Mouse (Mus musculus) left cerebral cortex, postnatal 10 days (tissue): ENCODE measurements around the gene Stard5. TPM values are rescaled to one million over a fixed set of nuclear protein-coding genes. Genes with fewer than 3 reads are reported as not detected.

Experiments
- DNase-seq, 2 experiments: peaks; one replicate each; pipeline ENCODE4 v3.0.0; 2021 to 2022; ENCODE audit warnings: low spot score in 2 of 2, mixed read lengths in 1 of 2; ENCODE audit errors: extremely low spot score in 1 of 2
- intact Hi-C: fragments of 180-260 bp; cut with DNase I; formaldehyde crosslinking; loops from one replicate; pipeline ENCODE4 v1.15.1; 2025
- total RNA-seq, 2 experiments: library from RNA; stranded (reverse); gene quantifications; 2 replicates each; pipeline ENCODE4 v1.2.3; 2021

Gene Stard5
- total RNA-seq, 2 experiments from 2014 or later, result 7.6 to 8.2 TPM

DNA sequence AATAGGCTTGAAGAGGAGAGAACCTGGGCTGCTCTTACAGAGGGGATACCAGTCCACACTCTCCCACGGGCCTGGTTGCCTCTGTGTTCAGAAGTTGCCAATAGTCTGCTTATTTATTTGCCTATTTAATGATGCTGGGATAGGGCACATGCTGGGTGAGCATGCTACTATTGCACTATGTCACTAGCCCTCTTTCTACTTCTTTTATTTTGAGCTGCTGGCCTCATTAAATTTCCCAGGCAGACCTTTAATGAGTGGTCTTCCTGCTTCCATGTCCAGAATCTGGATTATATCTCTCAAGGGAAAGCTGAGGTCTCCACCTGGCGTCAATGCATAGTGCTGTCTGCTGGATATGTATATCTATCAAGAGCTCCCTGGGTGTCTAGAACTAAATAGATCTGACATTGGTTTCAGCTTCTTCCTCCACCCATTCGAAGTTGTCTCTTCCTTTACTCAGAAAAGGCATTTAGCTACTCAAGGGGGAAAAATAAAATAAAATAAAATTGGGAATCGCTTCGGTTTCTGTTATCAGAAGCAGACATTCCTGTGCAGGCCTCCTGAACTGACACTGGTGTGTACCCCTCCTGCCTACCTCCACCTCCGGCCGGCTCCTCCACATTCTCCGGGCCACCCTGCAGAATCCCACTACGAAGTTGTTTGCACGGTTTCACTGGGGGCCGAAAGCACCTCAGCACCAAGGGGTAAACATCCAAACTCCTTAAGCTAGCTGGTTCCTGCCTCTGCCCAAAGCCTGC, 509 bp upstream of the Stard5 start:
- intact Hi-C loops, result no loop called here
- DNase-seq, result no peak

- DNase-seq, result no peak
- intact Hi-C loops, result no loop called here
Measured at GRCm38 (mm10) chr7:83632682-83633120, 942 bp downstream of the Stard5 start.

DNA sequence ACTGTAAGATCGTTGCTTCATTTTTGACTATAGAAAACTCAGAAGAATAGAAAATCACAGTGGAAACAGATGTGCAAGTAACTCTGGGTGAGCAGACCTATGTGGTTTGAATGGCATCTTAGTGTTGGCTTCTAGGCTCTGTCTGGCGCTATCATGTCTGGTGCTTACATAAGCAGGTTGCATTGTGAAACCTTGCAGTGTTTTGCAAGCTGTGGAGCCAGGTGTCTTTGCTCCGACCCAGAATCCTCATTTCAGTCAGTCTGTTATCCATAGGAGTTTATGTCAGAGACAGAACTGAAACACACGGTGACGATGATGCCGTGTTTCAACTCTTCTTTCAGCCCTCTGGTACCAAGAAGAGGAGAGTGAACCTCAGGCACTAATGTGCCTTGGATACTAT, 2.1 kb downstream of the Stard5 start:
- intact Hi-C loops, result no loop called here
- no peak for DNase-seq

- intact Hi-C loops, result no loop called here
- DNase-seq, result no peak
Measured at GRCm38 (mm10) chr7:83635726-83636125, 4.0 kb downstream of the Stard5 start.

DNA sequence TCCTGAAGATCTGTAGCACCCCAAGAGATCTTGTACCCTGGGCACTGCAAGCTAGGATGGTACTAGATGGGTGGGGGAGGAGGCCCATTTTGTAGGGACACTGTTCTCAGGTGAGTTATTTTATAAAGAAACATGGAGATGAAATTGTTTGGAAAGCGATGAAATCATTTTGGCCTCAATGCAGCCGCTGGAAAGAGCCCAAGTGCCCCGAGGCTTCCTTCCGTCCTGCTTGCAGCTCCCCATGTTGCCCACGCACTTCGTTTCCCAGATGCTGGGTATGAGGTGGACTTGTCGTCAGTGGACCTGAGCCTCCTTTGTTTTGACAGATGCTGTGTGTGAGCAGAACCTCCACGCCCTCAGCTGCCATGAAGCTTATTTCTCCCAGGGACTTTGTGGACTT, 4.7 kb downstream of the Stard5 start:
- DNase-seq, result no peak
- intact Hi-C loops, result no loop called here

- intact Hi-C loops, result no loop called here
- no peak for DNase-seq
Measured at GRCm38 (mm10) chr7:83637781-83638583, 6.2 kb downstream of the Stard5 start.

DNA sequence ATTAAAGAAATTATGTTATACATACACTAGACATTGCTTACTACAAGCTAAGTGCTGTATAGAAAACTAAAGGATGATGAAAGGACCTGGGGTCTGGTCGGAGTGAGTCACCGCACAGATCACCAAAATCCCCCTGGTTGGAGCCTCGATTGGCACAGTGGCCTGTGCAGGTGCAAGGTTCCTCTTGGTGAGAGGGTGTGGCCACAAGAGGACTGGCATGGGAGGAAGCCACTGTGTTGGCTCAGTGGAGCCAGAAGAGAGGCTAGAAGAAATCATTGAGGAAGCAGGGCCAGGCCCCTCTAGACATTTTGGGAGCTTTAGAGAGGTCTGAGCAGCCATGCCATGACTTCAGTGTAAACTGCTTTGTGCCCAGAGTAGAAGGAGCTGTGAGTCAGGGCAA, 7.3 kb downstream of the Stard5 start:
- DNase-seq, result no peak
- intact Hi-C loops, result no loop called here

DNA sequence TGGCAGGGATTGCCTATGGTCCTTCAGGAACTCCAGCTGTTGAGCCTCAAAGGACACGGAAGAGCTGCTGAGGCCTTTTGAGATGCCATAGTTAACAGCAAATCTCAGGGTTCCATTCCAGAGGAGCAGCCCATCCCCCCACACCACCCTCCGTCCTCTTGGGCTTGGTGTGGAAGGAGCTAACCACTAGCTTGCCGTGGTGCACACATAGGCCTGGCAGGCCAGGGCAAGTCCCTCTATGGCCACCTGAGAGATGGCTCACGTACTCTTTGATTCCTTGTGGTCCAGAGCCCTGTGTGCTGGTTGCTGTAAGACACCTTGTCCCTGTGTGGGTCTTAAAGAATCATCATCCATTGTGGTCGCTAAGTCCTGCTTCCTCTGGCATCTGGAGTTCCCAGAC, 8.8 kb downstream of the Stard5 start:
- intact Hi-C loops, result no loop called here
- no peak for DNase-seq

GRCm38 (mm10) chr7:83641163-83641562, 9.4 kb downstream of the Stard5 start:
- DNase-seq, result no peak

DNA sequence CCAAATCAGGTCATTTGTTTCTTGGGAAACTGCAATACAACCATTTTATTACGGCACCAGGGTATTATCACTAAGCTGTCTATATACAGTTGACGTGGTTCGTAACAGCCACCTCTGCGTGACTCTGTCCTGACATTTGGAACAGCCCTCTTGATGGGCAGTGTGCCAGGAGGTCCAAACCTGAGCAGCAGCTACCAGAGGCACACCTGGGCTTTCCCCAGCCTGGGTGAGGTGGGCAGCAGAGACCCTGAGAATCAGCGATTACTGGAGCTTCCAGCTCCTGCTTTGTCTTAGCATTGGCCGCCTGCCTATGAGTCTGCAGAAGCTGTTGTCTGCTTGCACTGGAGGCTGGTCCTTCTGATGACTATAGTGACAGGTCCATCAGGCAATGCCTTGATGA, 11.8 kb downstream of the Stard5 start:
- intact Hi-C loops, result no loop called here
- no peak for DNase-seq

More at GRCm38 (mm10) chr7:83641163-83641562, 9.4 kb downstream of the Stard5 start:
- intact Hi-C loops, result no loop called here

- no peak for DNase-seq
- intact Hi-C loops, result no loop called here
Measured at GRCm38 (mm10) chr7:83644761-83645160, 13.0 kb downstream of the Stard5 start.

- no peak for DNase-seq
- intact Hi-C loops, result no loop called here
Measured at GRCm38 (mm10) chr7:83645476-83645875, 13.7 kb downstream of the Stard5 start.

DNA sequence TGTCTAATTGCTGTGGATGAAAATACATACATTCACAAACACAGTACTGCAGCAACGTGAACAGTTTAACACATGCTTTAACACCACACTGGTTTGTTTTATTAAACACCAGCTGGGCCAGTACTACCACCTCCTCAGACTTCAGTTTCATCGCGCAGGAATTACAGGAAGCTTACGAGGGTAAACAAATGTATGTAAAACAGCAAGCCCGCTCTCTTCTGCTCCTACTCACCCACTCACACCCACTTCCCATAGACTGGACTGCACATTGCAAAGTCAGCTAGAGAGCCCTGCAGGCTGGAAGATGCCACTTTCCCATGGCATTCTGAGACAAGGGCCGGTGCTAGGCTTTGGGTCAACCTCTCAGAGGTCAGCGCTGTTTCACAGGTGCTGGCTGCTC, 17.0 kb downstream of the Stard5 start:
- peak in 1 of 2 experiments; percentile 25 for DNase-seq
- intact Hi-C loops, result no loop called here

DNA sequence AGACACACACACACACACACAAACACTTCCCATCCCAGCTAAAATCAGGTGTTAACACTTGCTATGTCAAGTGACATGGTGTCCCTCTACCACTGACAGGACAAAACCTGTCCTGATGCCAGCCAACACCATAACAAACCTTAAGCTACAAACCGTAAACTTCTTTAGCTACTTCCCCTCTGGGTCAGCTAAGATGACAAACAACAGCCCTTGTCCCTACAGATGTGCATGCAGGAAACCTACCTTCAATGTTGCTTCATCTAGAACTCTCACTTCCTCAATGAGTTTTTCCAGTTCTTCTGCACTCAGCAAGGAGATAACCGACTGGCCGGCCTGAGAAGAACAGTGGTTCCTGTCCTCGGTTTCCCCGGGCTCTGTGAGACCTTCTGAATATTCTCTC, 18.9 kb downstream of the Stard5 start:
- intact Hi-C loops, result no loop called here

DNA sequence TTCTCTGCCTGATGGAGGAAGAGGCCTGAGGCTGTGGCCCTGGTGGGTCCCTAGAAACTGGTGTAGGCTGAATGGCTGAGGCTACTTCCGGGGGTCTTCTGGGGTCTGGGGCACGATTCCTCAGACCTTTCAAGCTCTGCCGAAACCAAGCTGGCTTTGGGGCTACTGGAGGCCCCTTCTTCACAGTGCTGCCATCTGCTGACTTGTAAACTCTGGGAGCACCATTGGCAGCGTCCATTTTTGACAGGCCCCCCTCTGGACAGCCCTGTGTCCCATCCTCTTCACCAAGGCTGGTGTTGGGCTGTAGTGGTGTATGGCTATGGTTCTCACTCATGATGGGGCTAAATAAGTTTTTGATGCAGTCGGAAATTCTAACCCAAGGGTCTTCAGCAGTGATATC, 20.7 kb downstream of the Stard5 start:
- intact Hi-C loops, result no loop called here
- DNase-seq, result no peak

More for the DNA sequence above, 18.9 kb downstream of the Stard5 start:
- DNase-seq, result no peak

- intact Hi-C loops, result no loop called here
- DNase-seq, result no peak
Measured at GRCm38 (mm10) chr7:83653605-83654051, 21.9 kb downstream of the Stard5 start.

DNA sequence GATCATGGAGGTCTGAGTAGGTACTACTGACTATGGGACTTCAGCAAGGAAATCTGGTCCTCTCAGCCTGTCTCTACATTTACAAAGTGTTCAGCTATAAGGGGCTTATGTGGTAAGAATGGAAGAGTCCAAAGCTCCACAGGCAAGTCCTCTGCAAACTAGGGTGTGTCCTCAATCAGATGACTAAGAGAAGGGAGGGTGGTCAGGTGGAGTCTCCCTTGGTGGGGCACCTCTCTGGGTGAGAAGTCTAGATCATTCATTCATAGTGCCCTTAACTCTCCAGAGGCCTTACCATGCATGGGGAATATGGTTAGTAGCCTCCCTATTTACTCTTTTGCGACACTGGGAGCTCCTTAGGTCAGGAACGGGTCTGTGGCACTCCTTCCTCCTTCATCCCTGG, 22.4 kb downstream of the Stard5 start:
- DNase-seq, result no peak
- intact Hi-C loops, result no loop called here

DNA sequence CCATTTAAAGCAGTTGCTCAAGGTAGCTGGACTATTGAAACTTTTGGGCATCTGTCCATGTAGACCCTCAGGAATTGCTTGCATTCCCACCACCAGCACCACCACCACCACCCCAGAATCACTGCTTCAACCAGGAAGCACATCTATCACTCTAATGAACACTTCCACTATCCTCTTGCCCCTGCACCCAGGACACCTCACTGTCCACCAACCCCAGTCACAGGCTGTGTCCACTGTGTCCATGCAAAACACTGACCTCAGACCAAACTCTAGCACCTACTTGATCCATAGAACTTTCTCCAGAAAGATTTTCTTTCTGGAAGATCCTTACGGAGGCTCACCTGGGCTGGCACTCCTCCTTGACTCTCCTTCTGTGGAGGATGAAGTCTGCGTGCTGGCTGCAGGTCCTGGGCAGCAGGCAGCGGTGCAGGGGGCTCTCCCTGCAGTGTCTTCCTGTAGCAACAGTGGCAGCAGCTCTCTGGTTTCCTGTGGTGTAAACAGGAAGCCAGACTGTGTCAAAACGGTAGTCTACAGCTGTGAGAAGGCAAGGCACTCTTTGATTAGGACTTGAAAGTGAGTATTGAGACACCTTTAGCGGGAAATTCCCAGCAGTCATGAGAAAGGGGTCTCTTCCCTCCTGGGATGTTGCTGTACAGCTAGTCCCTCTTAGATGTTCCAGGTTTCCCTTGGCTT, 23.3 kb downstream of the Stard5 start:
- intact Hi-C loops, result no loop called here
- DNase-seq, result peak in 1 of 2 experiments; percentile 56

DNA sequence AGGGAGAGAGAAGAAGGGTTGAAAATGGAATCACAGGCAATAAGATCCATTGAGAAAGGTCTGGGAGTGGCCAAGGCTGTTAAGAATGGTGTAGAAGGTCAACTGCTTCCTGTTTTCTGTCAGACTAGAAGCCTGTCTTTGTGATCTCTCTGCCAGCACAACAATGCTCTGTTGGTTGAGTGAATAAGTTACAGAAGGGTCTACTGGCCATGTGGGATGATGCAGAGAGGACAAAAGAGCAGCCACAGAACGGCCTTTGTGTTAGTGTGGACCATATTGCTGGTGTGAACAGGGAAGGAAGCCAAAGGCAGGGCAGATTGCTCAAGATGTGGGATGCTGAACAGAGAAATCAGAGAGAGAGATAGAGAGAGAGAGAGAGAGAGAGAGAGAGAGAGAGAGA, 27.0 kb downstream of the Stard5 start:
- DNase-seq, result no peak
- intact Hi-C loops, result no loop called here
